Mouse (Mus musculus): ENCODE measurements at regions not wholly inside any gene's neighbourhood (a gene's known extent, or its start where the extent isn't known, plus 50 kb on each side); places are given as distances from the start of the nearest gene placed in this dataset.

GRCm38 (mm10) chr3:38389647-38390046 lies 95.0 kb downstream of the Ankrd50 start:
- no peak for TF ChIP-seq CTCF (IDR thresholded peaks at IDR 0.05; ENCODE audit: insufficient read depth, low read depth, low read length)
- no peak for TF ChIP-seq POLR2A (IDR thresholded peaks at IDR 0.05; ENCODE audit: insufficient read depth, low read depth, low read length)
